Mouse (Mus musculus): ENCODE measurements around the gene Prdx5.
A peak's percentile ranks its signal among the peaks of the same experiment; 100 is the strongest.

Gene Prdx5

DNA sequence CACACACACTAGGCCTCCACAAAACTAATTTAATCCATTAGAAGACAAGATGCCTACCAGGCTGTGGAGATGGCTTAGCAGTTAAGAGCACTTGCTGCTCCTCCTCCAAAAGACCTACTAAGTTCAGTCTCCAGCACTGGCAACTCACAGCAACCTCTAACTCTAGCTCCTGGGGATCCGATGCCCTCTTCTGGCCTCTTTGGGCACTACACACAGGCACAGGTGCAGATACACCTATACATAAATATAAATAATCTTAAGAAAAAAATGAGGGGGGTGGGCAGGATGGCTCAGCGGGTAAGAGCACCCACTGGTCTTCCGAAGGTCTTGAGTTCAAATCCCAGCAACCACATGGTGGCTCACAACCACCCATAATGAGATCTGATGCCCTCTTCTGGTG lies 26.4 kb upstream of the Prdx5 start:
- no peak for DNase-seq

GRCm38 (mm10) chr19:6934195-6934977 lies 24.5 kb upstream of the Prdx5 start, which contains the start of gene Kcnk4:
TSS of gene Kcnk4 (minus strand) at chr19:6934515.
- DNase-seq, result no peak

GRCm38 (mm10) chr19:6933436-6934194 lies 23.7 kb upstream of the Prdx5 start:
- DNase-seq, result no peak

DNA sequence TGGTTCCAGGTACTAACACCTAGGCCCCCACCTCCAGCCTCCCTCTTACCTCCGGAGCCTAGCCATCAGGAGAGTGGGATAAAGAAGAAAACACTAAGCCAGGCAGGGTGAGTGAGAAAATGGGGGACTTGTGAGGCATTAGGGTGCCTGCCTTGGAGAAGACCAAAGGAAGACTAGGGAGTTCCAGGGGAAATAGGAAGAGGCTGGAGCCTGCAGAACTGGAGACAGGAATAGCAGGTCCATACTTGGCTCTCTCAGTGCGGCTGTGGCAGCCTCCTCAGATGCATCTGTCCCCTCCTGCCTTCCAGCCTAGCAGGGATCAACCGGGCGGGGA lies 23.2 kb upstream of the Prdx5 start:
- no peak for DNase-seq

DNA sequence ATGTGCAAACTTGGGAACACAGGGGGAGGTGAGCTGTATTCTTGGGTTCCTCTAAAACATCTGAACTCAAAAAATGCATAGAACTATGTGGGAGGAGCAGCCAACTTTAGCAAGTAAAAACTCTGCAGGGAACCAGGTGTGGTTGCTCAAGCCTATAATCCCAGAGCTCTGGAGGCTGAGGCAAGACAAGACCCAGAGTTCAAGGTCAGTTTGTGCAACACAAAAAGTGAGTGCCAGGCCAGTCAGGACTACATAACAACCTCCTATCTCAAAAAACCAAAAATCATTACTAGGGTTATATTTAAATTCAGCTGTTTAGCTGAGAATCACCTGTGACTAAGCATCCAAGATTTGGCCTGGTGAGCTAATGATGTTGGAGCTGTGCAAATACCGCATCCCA lies 22.1 kb upstream of the Prdx5 start:
- DNase-seq, result no peak

- no peak for DNase-seq
Observed at GRCm38 (mm10) chr19:6931002-6931401, 21.1 kb upstream of the Prdx5 start.

DNA sequence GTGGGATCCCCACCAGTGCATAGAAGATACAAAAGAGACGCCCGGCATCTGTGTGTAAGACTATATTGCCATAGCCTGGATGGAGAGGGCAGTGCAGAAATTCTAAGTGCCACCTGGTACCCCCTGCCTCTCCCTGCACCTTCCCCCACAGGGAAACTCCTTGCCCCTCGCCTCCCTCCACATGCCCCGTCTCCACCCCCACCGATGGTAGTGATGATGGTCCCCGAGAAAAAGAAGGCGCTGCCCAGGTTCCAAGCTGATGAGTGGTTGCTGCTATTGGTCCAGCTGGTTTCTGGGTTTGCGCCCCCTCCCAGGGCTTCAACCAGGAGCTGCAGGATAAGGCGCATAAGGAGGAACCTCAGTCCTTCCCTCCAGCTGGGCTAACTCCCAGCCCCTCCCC lies 18.2 kb upstream of the Prdx5 start:
- no peak for DNase-seq

DNA sequence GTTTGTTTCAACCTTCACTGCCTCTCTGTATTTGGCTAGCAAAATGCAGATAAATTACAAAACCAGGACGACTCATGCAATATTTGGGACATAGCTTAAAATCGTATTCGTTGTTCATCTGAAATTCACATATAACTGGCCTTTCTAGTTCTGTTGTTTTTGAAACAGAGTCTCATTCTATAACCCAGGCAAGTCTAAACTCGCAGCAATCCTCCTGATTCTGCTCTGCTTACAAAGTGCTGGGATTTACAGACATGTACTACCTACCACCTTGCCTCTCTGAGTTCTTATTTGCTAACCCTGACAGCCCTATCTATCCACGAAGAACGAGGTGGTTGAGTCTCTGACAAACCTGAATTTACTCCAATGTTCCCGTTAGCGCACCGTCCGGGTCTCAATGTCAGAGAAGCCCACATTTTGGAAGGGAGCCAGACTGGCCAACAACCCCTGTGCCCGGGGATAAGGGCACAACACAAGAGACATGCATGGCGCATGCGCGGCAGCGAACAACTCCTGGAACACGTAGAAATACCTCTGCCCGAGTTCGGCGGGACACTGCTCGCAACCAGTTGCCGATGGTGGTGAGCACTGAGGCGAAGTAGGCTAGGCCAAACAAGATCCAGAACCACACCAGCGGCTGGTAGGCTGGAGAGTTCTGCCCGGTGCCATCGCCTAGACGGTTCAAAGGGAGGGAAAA lies 16.8 kb upstream of the Prdx5 start:
- no peak for DNase-seq

GRCm38 (mm10) chr19:6925611-6926329 lies 15.9 kb upstream of the Prdx5 start:
- DNase-seq, result no peak

DNA sequence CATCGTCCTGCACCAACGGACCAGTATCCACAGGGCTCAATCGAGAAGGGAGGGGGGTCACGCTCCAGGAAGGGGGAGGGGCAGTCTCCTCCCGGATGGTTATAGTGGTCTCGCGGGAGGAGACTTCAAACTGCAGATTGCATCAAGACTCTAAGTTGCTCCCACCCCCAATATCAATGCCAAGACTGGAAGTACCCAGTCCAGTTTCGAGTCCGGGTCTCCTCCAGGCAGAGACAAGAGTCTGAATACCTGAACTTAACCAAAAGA lies 15.3 kb upstream of the Prdx5 start, which contains the start of gene Catsperz:
Gene Catsperz (minus strand): TSS at position 74 of the 267 bp plus-strand sequence.
- no peak for DNase-seq

- peak; percentile 74 for DNase-seq
Observed at GRCm38 (mm10) chr19:6924461-6925306, 14.8 kb upstream of the Prdx5 start.

- no peak for DNase-seq
Observed at GRCm38 (mm10) chr19:6922901-6923735, 13.2 kb upstream of the Prdx5 start.

DNA sequence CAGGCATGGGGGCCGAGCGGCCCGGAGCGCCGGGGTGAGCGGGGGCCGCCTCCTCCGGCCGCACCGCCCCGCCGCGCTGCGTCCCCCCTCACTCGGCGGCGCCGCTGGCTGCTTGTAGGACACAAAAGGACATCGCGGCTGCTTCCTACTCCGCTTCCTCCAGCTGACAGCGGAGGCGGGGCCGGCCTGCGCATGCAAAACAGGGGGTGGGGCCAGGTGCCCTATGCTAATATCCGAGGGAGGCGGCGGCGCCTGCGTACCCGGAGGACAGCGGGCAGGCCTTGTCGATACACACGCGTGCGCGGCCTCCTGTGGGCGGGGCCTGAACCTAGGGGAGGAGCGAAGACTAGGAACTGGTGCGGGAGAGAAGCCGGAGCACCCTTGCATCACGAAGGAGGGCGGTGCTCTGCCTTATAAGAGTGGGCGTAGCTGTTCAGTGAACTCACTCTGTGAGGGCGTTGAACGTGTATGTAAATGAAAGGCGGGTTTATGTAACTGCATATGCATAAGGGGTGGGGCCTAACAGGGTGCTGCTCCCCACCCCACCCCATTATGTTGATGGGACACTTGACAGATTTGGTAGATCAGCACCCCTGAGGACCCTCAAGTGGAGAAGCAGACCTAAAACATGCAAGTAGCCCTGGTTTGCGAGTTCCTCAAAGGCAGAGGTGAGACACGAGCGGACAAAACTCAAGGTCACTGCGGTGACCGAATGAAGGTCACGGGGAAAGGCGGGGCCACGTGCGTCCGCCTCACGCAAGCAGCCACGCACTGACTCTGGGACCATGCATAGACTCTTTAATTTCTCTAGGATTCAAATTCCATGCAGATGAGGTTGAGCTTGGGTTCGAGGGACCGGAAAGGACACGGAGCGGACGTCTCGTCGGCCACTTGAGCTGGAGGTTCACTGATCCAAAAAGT lies 12.0 kb upstream of the Prdx5 start, which contains the start of gene Esrra:
Gene Esrra (minus strand): TSS at position 167 of the 921 bp plus-strand sequence.
- peak; percentile 100 for DNase-seq

DNA sequence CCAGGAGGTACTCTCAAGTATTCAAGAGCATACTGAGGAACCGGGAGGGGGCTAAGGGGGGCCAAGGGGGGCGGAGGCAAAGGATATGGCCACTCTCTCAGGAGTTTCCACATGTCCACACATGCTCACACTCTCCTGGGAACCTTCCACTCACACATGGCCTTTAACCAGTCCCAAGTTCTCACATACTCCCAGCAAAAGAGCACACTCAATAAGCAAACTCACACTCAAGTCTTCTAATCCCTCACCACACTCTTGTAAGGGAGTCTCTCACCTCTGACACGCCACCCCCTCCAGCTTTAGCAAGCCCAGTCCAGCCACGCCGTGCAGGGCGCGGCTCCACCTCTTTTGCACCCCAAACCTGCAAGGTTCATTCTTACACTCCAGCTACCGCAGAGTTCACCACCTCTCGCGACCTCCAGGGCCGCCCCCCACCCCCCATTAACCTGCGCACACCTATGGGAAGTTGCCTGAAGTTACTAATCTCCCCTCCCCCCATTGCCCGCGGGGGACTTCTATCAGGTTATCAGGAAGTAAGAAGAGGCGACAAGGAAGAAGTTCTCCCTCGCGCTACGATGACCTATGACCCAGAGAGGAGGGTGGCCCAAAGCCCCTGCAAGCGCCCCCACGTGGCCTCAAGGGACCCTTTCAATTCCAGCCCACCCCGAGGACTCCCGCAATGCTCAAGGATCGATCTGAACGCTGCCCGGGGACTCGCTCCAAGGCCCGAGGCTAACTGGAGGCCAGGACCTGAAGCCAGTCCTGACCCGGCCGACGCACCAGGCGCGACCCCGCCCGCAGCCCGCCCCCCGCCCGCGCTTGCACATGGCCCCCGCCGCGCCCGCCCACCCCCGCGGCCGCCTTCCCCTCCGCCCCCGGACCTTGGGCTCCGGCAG lies 11.1 kb upstream of the Prdx5 start:
- DNase-seq, result peak; percentile 68

DNA sequence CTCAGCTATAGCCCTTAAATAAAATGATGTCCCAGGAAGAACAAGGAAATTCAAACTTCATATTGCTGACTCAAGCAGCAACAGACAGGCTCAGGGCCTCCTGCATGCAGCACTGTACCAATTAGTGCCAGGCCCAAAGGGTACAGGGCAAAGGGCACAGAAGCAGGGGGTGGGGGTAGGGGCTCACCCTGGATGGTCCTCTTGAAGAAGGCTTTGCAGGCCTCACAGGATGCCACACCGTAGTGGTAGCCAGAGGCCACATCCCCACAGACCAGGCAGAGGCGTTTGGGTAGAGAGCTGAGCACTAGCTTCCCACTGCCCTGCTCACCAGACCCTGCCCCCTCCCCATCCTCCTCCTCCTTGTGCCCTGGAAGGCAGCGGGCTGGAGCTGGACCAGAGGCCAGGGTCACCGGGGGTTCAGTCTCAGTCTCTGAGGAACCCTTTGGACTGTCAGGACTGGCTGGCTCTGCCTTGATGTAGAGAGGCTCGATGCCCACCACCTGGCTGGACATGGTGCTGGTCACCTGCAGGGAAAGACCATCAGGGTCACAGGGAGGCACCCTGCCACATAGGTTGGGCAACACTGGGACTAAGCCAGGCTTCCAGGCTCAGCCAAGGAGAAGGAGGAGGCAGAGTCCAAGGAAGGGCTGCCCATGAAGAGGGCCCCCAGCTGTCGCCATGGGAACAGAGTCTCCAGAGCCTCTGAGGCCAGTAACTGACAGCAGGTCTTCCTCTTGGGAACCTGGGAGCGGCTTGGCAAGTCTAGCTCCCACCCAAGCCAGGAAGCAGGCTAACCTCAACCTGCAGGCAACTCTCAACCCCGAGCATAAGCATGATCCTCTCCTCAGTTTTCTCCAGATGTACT lies 10.2 kb upstream of the Prdx5 start:
- DNase-seq, result peak; percentile 39

GRCm38 (mm10) chr19:6919431-6919830 lies 9.5 kb upstream of the Prdx5 start:
- no peak for DNase-seq

GRCm38 (mm10) chr19:6918321-6918720 lies 8.4 kb upstream of the Prdx5 start:
- DNase-seq, result no peak

DNA sequence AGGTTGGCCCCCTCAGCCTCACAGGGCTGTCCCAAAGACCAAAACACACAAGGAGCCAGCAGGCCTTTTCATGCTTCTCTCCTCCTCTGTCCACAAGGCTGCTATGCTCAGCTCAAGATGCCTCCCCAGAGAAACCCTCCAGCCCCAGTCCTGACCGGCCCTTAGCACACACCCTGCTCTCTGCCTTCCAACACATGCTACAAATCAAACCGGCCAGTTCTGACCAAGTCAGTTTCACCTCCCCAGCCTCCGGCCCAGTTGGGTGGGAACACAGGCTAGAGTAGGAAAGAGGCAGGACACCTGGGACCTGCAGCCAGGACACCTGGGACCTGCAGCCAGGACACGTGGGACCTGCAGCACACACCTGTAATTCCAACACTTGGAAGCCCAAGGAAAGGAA lies 6.6 kb upstream of the Prdx5 start:
- no peak for DNase-seq

All from layer of hippocampus, adult 9-11 months (tissue).